Mouse (Mus musculus): ENCODE measurements around the gene B3galt6. TPM values are rescaled to one million over a fixed set of nuclear protein-coding genes. Genes with fewer than 3 reads are reported as not detected.

The B3galt6 gene
- total RNA-seq (2021): 1 to 10 TPM; 1.2 to 1.6 TPM
- long read RNA-seq, experiment 1, partial matches to known transcripts: 0 of 4 reads
- long read RNA-seq, experiment 1, other reads (novel, unspliced or antisense): 0 of 4 reads
- long read RNA-seq, experiment 2, transcript B3galt6-201 (1 exons, 3,184 nt): major isoform, 9 of 9 reads
- long read RNA-seq, experiment 2, partial matches to known transcripts: 0 of 9 reads
- long read RNA-seq, experiment 2, other reads (novel, unspliced or antisense): 0 of 9 reads

DNA sequence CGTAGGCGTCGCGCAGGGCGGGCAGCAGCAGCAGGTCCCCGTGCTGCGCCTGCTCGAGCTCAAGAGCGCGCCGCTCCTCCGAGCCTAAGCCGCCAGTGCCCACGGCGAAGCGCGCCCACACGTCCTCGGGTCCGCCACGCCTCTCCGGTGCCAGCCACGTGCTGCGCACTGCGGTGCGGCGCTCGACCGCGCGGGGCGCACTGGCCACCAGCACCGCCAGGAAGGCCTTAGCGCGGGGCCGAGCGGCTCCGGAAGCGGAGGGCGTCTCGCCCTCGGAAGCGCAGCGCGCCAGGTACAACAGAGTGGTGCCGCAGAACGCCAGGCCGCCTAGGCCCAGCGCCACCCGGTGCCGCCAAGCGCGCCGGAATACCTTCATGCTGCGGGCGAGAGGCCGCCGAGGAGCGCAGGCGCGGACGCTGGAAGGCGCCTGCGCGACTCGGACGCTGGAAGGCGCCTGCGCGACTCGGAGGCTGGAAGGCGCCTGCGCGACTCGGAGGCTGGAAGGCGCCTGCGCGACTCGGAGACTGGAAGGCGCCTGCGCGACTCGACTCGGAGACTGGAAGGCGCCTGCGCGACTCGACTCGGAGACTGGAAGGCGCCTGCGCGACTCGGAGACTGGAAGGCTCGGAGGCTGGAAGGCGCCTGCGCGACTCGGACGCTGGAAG, at the start of gene B3galt6, which contains the start of gene Sdf4:
Gene B3galt6, minus strand, starts transcription at position 409 of the 665 bp plus-strand sequence.
Gene Sdf4, plus strand, starts transcription at position 632 of the 665 bp plus-strand sequence.
- DNase-seq: no peak

DNA sequence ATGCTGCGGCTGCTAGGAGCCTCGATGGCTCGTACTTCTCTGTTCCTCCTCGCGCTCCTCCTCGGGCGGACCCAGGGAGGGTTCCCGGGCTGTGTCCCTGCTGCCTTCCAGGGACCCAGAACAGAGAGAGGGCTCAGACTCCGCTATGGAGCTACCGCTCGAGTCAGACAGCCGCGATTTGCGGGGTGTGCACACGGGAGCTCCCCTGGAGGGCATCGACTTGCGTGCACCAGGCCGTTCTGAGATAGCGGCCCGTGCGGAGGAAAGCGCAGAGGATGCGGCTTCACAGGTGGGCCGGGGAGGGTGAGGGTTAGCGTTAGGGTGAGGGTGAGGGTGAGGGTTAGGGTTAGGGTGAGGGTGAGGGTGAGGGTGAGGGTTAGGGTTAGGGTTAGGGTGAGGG, 42.5 kb upstream of the B3galt6 start:
- no peak for DNase-seq

DNA sequence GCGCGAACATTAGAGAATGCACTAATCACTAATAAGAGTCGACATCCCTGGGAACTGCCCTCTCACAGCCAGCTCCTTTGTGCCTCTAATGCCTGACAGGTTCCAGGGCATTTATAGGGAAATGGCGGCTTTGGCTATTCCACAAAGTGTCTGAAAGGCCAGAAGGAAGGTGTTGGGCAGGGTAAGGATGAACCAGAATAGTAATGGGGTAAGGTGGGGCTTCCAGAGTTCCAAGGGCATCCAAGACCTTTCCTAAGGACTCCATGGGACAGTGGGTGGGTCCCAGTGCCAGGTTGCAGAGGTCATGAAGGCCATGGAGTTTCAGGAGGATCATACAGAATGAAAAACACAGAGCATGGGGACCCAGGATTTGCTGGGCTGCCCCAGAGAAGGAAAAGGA, 41.9 kb upstream of the B3galt6 start:
- DNase-seq: no peak

DNA sequence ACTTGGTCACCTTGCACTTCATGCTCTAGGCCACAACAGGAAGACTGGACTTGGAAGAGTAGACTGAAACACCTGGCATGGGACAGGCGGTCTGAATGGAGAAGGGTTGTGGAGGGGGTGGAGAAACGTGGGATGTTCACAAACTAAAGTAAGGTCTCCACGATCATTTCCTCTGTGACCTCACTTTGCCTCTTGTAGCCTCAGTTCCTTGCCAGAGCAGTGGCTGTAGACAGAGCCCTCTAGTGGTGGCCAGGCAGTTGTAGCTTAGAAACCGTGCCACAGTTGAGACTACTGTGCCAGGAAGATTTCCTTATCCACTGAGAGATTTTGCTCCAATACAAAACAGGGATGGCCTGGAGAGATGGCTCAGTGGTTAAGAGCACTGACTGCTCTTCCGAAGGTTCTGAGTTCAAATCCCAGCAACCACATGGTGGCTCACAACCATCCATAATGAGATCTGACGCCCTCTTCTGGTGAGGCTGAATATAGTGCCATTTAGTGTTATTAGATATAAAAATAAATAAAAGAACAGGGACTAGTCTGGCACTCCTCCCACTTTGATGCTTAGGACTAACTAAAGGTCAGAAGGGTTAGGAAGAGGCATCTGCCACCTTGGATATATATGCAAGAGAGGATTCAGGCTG, 41.1 kb upstream of the B3galt6 start:
- DNase-seq: peak; percentile 34

DNA sequence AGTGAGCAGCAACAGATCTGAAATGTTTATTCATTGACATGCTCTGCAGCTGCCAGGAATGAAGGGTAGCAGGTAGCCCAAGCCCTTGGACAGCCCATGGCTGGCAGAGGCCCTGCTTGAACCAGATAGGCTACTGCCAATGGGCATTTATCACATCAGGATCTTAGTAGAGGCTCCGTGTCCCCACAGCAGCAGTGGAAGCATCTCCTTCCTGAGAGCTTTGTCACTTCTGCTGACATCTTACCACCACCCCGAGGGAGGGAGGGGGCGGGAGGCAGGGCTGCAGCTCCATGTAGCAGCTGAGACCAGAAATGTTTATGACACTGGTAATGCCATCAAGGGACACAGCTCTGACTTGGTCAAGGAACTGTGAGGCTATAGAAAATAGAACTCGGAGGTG, 40.4 kb upstream of the B3galt6 start:
- DNase-seq: no peak

DNA sequence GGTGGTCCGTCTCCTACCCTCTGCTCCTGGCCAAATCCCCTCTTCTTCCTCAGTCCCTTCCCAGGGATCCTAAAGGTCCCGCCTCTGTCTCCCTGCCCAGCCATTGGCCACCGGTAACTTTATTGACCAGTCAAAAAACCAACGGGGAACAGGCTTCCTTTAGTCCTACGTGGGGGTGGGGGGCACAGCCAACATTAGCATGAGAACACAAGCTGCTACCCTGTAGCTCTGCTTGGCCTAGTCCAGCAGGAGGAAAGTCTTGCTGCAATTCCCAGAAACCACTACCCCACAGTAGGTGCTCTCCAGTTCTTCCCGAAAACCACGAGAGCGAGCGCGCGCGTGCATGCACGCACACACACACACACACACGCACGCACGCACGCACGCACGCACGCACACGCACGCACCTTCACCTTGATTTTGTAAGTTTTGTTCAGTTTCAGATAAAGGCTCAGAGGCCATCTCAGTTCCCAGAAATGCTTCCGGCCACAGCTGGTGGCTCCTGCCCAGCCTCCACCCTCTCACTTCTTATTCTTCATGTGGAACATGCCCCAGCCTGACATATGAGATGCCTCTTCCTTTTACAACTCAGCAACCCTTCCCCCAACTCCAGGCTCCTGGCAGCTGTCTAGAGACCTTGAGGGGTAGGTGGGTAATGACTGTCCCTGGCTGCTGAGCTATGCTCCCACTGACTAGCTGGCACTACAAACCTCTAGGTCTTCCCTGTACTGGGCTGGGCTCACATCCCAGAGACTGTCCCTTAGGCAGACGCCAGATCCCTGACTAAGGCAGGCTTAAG, 39.3 kb upstream of the B3galt6 start:
- peak; percentile 83 for DNase-seq

DNA sequence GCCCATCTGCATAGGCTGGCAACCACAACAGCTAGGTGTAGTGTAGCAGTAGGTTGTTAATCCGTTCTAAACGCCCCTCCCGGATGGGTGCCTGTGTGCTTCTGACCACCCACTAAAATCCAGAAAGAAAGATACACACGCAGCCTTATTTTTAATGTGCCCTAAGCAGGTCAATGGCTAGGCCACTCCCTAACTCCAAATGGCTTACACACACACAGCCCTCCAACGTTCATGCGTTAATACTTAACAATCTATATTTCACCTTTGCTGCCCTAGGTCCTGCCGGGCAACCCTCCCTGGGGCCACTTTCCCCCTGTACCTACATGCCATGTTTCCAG, 38.8 kb upstream of the B3galt6 start:
- no peak for DNase-seq

DNA sequence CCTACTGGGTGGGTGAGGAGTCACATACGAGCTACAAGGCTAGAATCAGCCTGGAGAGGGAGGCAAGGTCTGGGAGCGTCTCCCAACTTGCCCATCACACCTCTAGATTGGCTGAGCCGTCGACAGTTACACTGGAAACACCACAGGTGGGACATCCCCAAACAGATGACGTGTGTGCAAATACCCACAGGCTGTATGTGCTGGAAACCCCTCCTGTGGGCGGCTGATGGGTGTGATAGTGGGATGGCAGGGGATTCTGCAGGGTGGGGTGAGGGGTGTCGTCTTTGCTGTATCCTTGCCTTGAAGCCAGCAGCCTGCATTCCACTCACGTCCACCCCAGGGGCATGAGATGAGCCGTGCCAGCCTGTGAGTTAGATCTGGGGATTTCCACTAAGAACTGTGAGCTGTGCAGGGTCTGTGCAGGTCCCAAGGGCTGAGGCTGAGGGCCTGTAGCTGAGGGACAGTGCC, 38.2 kb upstream of the B3galt6 start:
- DNase-seq: no peak

DNA sequence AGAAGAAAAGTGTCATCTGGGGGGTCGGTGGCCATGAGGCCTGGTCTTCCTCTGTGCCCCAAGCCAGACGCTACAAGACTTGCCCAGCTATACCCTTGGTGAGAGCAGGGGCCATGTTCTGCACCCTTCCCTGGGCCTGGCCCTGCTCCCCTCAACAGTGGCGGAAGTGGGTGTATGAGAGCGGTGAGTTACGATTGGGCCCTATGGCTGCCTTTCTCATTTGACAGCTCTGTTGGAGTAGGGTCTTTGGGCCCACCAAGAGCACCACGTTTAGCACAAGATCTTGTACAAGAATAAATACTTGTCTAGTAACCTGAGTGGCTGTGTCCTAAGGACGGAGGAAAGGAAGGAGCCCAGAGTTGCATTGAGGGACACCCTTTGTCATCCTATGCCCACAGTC, 36.1 kb upstream of the B3galt6 start:
- no peak for DNase-seq

DNA sequence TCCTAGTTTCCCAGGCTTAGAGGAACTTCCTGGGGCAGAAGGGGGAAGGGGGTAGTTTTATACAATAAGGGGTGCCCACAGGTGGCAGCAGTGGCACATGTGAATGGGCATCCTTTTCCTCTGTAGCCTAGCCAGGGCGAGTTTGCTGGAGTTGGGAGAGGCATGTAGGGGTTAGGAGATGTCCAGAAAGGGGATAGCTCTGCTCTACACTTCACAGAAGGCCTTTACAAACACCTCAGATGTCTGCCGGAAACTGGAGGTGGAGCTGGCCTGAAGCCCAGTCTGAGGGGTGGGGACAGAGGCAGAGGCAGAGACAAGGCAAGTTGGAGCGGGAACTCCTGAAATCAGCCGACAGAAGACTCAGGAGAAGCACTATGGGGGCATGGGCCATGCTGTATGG, 33.6 kb upstream of the B3galt6 start, which contains the start of gene Tnfrsf18:
Gene Tnfrsf18, plus strand, starts transcription at position 152 of the 400 bp plus-strand sequence.
- DNase-seq: no peak

DNA sequence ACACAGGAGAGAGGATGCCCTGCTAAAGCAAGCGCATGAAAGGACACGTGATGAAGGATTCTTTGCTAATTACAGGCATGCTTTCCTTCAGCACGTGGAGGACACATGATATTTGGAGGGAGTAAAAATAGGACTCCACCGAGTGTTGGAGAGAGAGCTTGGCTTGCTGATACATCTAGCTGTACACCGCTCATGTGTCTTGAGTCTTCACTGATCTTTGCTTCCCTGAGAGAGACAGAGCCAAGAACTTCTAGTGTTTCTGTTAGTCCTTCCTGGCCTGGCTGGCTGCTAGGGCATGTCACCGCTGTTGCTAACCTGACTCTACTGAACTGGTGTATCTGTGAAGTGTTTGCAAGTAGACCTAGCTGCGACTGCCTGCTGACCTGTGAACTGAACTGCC, 31.7 kb upstream of the B3galt6 start:
- peak; percentile 64 for DNase-seq

DNA sequence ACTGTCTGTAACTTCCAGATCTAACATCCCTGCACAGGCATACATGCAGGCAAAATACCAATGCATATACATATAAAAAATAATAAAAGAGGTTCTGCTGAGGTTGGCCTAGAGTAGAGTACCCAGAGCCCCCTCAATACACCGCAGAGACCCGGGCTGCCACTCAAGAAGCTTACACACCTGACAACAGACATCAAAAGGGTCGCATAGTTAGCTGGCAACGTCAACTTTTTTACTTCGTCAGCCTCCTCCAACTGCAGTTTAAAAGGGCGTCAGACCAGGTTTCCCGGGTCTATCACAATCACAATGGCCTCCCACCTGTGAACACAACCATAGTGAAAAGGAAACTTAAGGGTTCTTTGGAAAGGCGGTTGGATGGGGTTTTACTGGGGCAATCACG, 31.1 kb upstream of the B3galt6 start:
- no peak for DNase-seq

DNA sequence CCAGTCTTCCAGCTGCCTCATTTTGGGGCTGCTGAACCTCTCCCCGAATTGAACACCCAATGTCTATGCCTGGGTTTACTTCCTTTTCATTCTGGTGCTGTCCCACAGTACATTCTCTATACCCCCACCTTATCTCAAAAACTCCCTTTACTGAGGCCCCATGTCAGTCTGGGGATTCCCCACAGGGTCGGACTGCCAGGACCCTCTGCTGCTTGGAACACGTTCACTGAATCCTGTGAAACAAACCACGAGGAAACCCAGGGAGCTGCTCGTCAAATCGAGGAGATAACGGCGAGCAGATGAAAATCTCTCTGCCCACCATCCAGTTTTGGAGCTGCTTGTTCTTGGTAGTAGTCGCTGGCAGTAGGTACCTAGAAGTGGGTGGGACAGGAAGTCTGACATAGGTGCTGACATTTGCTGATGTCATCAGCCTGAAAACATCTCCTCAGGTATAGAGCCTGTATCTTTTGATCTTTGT, 29.5 kb upstream of the B3galt6 start:
- DNase-seq: no peak

DNA sequence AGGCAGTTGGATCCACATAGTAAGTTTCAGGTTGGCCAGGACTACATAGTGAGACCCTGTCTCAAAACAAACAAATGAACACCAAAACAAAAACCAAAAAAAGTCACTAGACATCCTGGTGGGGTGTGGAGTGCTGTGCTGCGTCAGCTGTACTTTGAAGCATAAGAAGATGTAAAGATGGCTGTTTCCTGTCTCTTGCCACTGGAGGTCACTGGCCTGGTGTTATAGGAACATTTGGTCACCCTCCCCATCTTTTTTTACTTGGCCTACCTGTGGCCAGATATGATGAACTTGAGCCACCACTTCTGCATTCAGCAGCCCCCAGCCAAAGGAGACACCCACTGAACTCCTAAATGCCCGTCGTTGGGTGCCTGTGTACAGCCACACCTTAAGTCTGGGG, 28.9 kb upstream of the B3galt6 start:
- no peak for DNase-seq

DNA sequence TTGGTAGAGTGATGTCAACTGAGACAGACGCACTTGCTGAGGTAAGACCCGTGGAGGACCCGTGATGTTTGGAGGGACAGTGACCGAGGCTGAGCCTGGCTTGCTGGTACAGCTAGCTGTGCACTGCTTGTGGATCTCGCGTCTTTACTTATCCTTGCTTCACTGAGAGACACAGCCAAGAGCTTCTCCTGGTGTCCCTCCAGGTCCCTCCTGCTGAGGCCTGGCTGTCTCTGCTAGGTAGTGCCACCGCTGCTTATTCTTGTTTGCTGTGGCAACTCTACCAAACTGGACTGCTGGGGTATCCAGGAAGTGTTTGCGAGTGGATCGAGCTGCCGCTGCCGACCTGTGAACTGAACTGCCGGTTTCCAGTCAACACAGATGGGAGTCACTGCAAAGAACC, 27.3 kb upstream of the B3galt6 start:
- peak; percentile 37 for DNase-seq

DNA sequence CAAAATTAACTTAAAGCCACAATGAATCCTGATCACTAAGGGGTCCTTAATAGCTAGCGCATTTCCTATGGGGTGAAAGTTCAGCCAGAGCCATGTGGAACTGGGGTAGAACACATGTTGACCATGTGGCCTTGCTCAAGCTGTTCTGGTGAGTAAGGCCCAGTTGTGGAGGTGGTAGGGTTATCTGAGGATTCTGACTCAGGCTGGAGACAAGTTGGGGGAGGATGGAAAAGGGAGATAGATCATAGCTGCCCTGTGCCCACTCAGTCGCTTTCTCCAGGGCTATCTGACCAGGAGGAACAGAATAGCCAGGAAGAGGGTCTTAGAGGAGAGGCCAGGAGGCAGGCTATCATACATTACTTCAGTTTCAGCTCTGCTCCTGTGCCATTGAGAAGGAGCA, 22.0 kb upstream of the B3galt6 start:
- no peak for DNase-seq

DNA sequence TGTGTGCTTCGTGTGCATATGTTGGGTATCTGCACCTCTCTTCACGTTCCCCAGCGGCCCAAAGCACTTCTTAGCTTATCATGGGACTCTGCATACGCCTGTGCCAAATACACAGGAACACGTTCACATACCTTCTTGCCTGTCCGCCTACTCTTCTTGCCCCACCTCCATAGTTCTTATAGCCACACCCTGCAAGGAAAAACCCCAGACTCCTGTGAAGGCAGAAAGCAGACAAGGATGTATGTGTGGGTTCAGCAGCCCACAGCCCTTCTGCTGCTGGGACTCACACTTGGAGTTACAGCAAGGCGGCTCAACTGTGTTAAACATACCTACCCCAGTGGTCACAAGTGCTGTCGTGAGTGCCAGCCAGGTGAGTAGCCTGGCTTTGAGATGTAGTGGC, 21.2 kb upstream of the B3galt6 start, which contains the start of gene Tnfrsf4:
Gene Tnfrsf4, plus strand, starts transcription at position 207 of the 400 bp plus-strand sequence.
- DNase-seq: no peak

DNA sequence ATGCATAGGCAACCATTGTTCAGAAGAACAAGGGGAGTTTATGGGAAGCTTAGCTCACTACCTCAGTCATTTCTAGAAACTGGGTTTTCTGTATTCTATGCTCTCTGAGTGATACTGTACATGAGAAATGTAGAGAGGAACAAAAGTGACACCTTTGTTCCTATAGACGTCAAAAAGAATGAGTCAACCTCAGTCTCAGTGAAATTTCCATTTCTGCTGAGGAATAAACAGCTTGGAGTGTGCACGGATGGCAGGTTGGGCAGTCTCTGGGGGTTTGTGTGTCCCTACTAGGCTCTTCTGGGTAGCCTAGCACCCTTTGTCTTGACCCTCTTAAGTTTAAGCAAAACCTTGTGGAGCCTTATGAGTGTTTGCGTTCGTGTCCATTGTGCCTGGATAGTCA, 15.9 kb upstream of the B3galt6 start:
- DNase-seq: no peak

DNA sequence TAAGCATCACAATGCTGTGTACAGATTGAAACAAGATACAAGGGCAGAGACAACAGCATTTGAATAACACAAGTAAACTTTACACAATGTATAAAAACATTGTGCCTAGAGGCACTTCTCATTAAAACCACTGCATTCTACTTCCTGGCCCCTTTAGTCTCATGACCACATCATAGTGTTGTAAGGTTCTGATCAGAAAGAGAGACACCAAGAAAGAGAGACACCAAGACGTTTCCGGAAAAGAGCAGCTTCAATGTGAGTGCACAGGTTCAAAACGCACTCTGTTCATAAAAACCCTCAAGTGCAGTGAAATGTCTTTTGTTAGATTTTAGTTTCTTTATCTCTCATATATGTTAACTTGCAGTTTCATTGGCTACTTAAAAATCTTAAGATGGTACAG, 11.7 kb upstream of the B3galt6 start:
- no peak for DNase-seq

DNA sequence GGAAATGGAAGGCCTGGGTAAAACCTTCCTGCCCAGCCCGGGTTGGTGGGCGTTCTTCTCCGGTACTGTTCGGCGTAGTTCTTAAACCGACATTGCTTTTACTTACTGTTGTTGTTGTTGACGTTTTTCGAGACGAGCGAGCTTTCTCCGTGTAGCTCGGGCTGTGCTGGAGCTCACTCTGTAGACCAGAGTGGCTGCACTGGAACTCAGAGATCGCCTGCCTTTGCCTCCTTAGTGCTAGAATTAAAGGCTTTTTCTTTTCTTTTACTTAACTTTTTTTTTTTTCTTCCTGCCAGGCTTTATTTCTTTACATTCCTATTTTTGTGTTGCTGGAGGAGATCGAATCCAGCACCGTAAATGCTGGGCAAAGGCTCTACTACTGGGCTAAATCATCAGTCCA, 1.2 kb upstream of the B3galt6 start:
- DNase-seq: no peak

DNA sequence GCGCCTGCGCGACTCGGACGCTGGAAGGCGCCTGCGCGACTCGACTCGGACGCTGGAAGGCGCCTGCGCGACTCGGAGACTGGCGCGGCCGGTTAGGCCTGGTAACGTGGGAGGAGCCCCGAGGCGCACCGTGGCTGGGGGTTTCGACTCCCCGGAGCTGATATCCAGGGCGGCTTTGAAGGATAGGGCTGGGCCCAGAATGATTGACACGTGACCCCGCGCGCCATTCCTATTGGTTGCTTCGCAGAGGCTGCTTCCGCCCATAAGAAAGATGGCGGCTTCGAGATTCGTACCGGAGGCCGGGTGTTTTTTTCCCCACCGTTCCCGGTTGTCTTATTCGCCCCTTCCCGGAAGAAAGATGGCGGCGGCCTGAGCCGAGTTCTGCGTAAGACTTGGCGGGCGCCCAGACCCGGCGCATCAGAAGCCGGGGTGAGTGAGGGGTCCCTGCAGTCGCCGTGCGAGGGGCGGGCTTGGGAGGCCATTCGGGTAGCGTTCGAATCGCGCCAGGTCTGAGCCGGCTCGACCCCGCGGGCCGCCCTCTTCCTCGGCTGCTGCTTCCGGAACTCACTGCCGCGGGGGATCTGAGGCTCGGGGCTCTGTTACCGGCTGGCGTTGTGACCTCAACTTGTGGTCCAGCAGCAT, 578 bp upstream of the B3galt6 start:
- DNase-seq: peak; percentile 94

DNA sequence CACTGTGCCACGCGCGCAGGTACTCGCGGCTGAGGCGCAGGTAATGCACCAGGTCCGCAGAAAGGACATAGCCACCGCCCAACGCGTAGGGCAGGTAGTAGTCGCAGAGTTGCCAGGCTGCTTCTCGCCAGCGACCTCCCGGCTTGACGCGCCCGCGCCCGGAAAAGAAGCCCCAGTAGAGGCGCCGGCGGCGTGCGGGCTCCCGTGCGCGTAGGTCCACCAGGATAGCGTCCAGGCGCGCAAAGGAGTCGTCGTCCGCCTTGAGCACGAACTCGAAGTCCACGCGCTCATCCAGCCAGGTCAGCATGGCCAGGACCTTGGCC, 580 bp downstream of the B3galt6 start:
- no peak for DNase-seq
